Mouse (Mus musculus) hindbrain, embryonic 11.5 days (tissue): ENCODE data around the gene Car6. TPM values are rescaled to one million over a fixed set of nuclear protein-coding genes. Genes with fewer than 3 reads are reported as not detected.

Source experiments
- ATAC-seq: fragments of 200-750 bp; cut with Nextera tagmentation; 2 replicates; pipeline ENCODE4 v1.8.0; 2017; ENCODE audit warnings: mild to moderate bottlenecking, moderate TSS enrichment, moderate library complexity; ENCODE audit not compliant: low FRiP score
- DNase-seq: peaks from one replicate; pipeline ENCODE4 v3.0.0-alpha.2; 2015; ENCODE audit warnings: low spot score
- H3K27ac ChIP-seq: fragments of 300-500 bp; sonication (generic); 2 replicates; pipeline ENCODE4 v1.5.1; 2014; ENCODE audit warnings: mild to moderate bottlenecking, low read depth, low read length
- H3K27me3 ChIP-seq: fragments of 300-500 bp; sonication (generic); 2 replicates; pipeline ENCODE4 v1.6.1; 2014; ENCODE audit warnings: mild to moderate bottlenecking, low read length, moderate library complexity, mixed read lengths; ENCODE audit not compliant: control insufficient read depth, insufficient read depth
- H3K36me3 ChIP-seq: fragments of 300-500 bp; sonication (generic); 2 replicates; pipeline ENCODE4 v1.6.1; 2014; ENCODE audit warnings: mild to moderate bottlenecking, low read length, moderate library complexity, mixed read lengths; ENCODE audit not compliant: control insufficient read depth, insufficient read depth
- H3K4me1 ChIP-seq: fragments of 300-500 bp; sonication (generic); replicated peaks from 2 replicates; pipeline ENCODE4 v1.6.1; 2014; ENCODE audit warnings: low read length, mixed read lengths; ENCODE audit not compliant: control insufficient read depth, insufficient read depth
- H3K4me2 ChIP-seq: fragments of 300-500 bp; sonication (generic); replicated peaks from 2 replicates; pipeline ENCODE4 v1.6.1; 2014; ENCODE audit warnings: mild to moderate bottlenecking, low read depth, low read length
- H3K4me3 ChIP-seq: fragments of 300-500 bp; sonication (generic); 2 replicates; pipeline ENCODE4 v1.5.1; 2014; ENCODE audit warnings: low read depth, low read length
- H3K9ac ChIP-seq: fragments of 300-500 bp; sonication (generic); 2 replicates; pipeline ENCODE4 v1.6.1; 2014; ENCODE audit warnings: low read depth, low read length
- H3K9me3 ChIP-seq: fragments of 300-500 bp; sonication (generic); 2 replicates; pipeline ENCODE4 v1.6.1; 2016; ENCODE audit warnings: low read length; ENCODE audit not compliant: control insufficient read depth
- WGBS: fragments of 180-500 bp; shearing (Covaris S2); extraction: QIAGEN DNeasy Blood & Tissue Kit; methylation state at CpG from one replicate; pipeline ENCODE4 v1.1.7; 2014; 5-methylcytosine and 5-hydroxymethylcytosine counted together
- polyA plus RNA-seq: library from polyadenylated mRNA; unstranded; fragments of >200 nt; fragmentation: Nextera tagmentation; extraction: Ambion mirVana; gene quantifications from 2 replicates; pipeline ENCODE4 v1.2.1, GENCODE M21; 2014

Gene Car6
- polyA plus RNA-seq, 1 experiment from 2014 or later = not detected

- Histone ChIP-seq H3K36me3 (no peaks in the 10 kb centered on the region), H3K4me2 (no peak overlapping the region), H3K9ac (no peak overlapping the region), H3K4me1 (no peaks in the 10 kb centered on the region), H3K4me3 (no peak overlapping the region), H3K9me3 (no peaks in the 10 kb centered on the region), H3K27ac (no peak overlapping the region), H3K27me3 (no peaks in the 10 kb centered on the region)
- 42% methylated on average over 13 of the region's 13 CpGs for WGBS
- ATAC-seq = no peak
- no peak for DNase-seq
These were observed 36.3 kb downstream of the Car6 start for GRCm38 (mm10) chr4:150164875-150165274.

GRCm38 (mm10) chr4:150162561-150163169 lies 38.5 kb downstream of the Car6 start:
- no peak overlapping the region for H3K27ac ChIP-seq
- no peaks in the 10 kb centered on the region for H3K9me3 ChIP-seq
- no peaks in the 10 kb centered on the region for H3K4me1 ChIP-seq
- no peak overlapping the region for H3K4me2 ChIP-seq
- no peaks in the 10 kb centered on the region for H3K36me3 ChIP-seq
- ATAC-seq = no peak
- WGBS = 73% methylated on average over 13 of the region's 13 CpGs
- no peak for DNase-seq
- no peak overlapping the region for H3K9ac ChIP-seq
- no peaks in the 10 kb centered on the region for H3K27me3 ChIP-seq
- no peak overlapping the region for H3K4me3 ChIP-seq

GRCm38 (mm10) chr4:150159458-150159857 lies 41.7 kb downstream of the Car6 start:
- WGBS = 80% methylated on average over 2 of the region's 2 CpGs
- H3K9ac ChIP-seq = no peak overlapping the region
- H3K4me2 ChIP-seq = no peak overlapping the region
- H3K4me3 ChIP-seq = no peak overlapping the region
- H3K27ac ChIP-seq = no peak overlapping the region
- H3K27me3 ChIP-seq = no peaks in the 10 kb centered on the region
- H3K4me1 ChIP-seq = no peaks in the 10 kb centered on the region
- H3K36me3 ChIP-seq = no peaks in the 10 kb centered on the region
- no peak for ATAC-seq
- no peak for DNase-seq
- H3K9me3 ChIP-seq = no peaks in the 10 kb centered on the region

- Histone ChIP-seq H3K27me3 (no peaks in the 10 kb centered on the region), H3K4me1 (no peaks in the 10 kb centered on the region), H3K9ac (no peak overlapping the region), H3K4me3 (no peak overlapping the region), H3K36me3 (no peaks in the 10 kb centered on the region), H3K9me3 (no peaks in the 10 kb centered on the region), H3K4me2 (no peak overlapping the region), H3K27ac (no peak overlapping the region)
- 74% methylated on average over 14 of the region's 14 CpGs for WGBS
- no peak for ATAC-seq
- DNase-seq = no peak
These were observed 43.7 kb downstream of the Car6 start for GRCm38 (mm10) chr4:150157348-150157882.

GRCm38 (mm10) chr4:150155731-150156130 lies 45.4 kb downstream of the Car6 start:
- Histone ChIP-seq H3K4me3 (no peak overlapping the region), H3K27ac (no peak overlapping the region), H3K36me3 (no peaks in the 10 kb centered on the region), H3K27me3 (no peaks in the 10 kb centered on the region), H3K9ac (no peak overlapping the region), H3K4me2 (no peak overlapping the region), H3K9me3 (no peaks in the 10 kb centered on the region), H3K4me1 (no peaks in the 10 kb centered on the region)
- ATAC-seq = no peak
- WGBS = 91% methylated on average over 4 of the region's 4 CpGs
- no peak for DNase-seq

GRCm38 (mm10) chr4:150155301-150155700 lies 45.8 kb downstream of the Car6 start:
- no peaks in the 10 kb centered on the region for H3K36me3 ChIP-seq
- ATAC-seq (no peak), DNase-seq (no peak)
- no peak overlapping the region for H3K9ac ChIP-seq
- no peaks in the 10 kb centered on the region for H3K9me3 ChIP-seq
- H3K27me3 ChIP-seq = no peaks in the 10 kb centered on the region
- no peak overlapping the region for H3K4me3 ChIP-seq
- H3K27ac ChIP-seq = no peak overlapping the region
- 96% methylated on average over 4 of the region's 4 CpGs for WGBS
- no peaks in the 10 kb centered on the region for H3K4me1 ChIP-seq
- H3K4me2 ChIP-seq = no peak overlapping the region

- H3K9ac ChIP-seq = no peak overlapping the region
- no peaks in the 10 kb centered on the region for H3K36me3 ChIP-seq
- 87% methylated on average over 8 of the region's 8 CpGs for WGBS
- ATAC-seq = no peak
- no peaks in the 10 kb centered on the region for H3K27me3 ChIP-seq
- H3K4me1 ChIP-seq = no peaks in the 10 kb centered on the region
- H3K4me3 ChIP-seq = no peak overlapping the region
- no peak for DNase-seq
- no peaks in the 10 kb centered on the region for H3K9me3 ChIP-seq
- H3K27ac ChIP-seq = no peak overlapping the region
- no peak overlapping the region for H3K4me2 ChIP-seq
These were observed 48.6 kb downstream of the Car6 start for GRCm38 (mm10) chr4:150152483-150152882.

- Histone ChIP-seq H3K4me1 (no peaks in the 10 kb centered on the region), H3K36me3 (no peaks in the 10 kb centered on the region), H3K9ac (no peak overlapping the region), H3K4me2 (no peak overlapping the region), H3K4me3 (no peak overlapping the region), H3K27me3 (no peaks in the 10 kb centered on the region), H3K9me3 (no peaks in the 10 kb centered on the region), H3K27ac (no peak overlapping the region)
- ATAC-seq (no peak), DNase-seq (no peak)
- WGBS = 79% methylated on average over 7 of the region's 7 CpGs
These were observed 50.1 kb downstream of the Car6 start for GRCm38 (mm10) chr4:150151045-150151444.

GRCm38 (mm10) chr4:150146286-150146685 lies 54.8 kb downstream of the Car6 start:
- ATAC-seq = no peak
- Histone ChIP-seq H3K36me3 (no peaks in the 10 kb centered on the region), H3K4me1 (no peaks in the 10 kb centered on the region), H3K4me2 (no peak overlapping the region), H3K9ac (no peak overlapping the region), H3K27me3 (no peaks in the 10 kb centered on the region), H3K4me3 (no peak overlapping the region), H3K27ac (no peak overlapping the region), H3K9me3 (no peaks in the 10 kb centered on the region)
- WGBS = 87% methylated on average over 4 of the region's 4 CpGs
- DNase-seq = no peak
